Mouse (Mus musculus): ENCODE measurements around the gene Trim14. TPM values are rescaled to one million over a fixed set of nuclear protein-coding genes. Genes with fewer than 3 reads are reported as not detected.

Trim14 gene
- total RNA-seq, 1 experiment: 0.58 TPM

DNA sequence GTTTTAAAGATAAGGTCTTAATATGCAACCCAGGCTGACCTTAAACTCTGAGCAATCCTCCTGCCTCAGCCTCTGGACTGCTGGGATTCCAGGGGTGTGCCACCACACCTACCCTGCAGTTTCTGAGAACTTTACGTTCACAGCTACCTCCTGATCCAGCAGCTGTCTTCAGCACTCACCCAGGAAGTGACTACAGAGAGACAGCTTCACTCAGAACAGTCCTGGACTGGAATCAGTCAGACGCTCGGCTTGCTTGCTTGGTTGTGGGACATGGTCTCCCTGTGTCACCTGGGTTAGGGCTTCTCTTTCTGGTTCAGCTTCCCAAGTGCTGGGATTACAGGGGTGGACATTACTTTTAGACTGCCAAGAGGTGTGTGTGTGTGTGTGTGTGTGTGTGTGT lies 21.0 kb upstream of the Trim14 start:
- in situ Hi-C loops (cut with MboI; ENCODE audit: low sequenced_read_pairs in 2 of 2, unreplicated experiment in 2 of 2): no loop called here
- no peak for TF ChIP-seq HCFC1 (IDR thresholded peaks at IDR 0.05; ENCODE audit: borderline replicate concordance, insufficient read depth, low read length)
- no peak for TF ChIP-seq ZC3H11A (IDR thresholded peaks at IDR 0.05; ENCODE audit: borderline replicate concordance, low read depth, low read length)
- no peak for TF ChIP-seq CHD2 (IDR thresholded peaks at IDR 0.05; ENCODE audit: low read depth, low read length)
- TF ChIP-seq MAFK (IDR thresholded peaks at IDR 0.05; ENCODE audit: insufficient read depth, low read depth, low read length): no peak
- no peak for TF ChIP-seq ZNF384 (IDR thresholded peaks at IDR 0.05; ENCODE audit: low read depth, low read length)

GRCm38 (mm10) chr4:46555762-46556161 lies 19.8 kb upstream of the Trim14 start:
- Histone ChIP-seq H3K27ac (ENCODE audit: insufficient read depth, low read depth, low read length, poor library complexity, severe bottlenecking) (no peak overlapping the region), H3K9me3 (ENCODE audit: control insufficient read depth, insufficient read depth, low read depth, low read length) (no peaks in the 10 kb centered on the region), H3K9ac (ENCODE audit: insufficient read depth, low read depth, low read length, poor library complexity, severe bottlenecking) (no peak overlapping the region), H3K36me3 (ENCODE audit: control insufficient read depth, insufficient read depth, low read length, poor library complexity, severe bottlenecking) (no peaks in the 10 kb centered on the region), H3K4me3 (ENCODE audit: insufficient read depth in 1 of 2, low read depth in 1 of 2, low read length in 2 of 2, poor library complexity in 1 of 2, severe bottlenecking in 1 of 2) (no peak overlapping the region), H3K4me1 (ENCODE audit: control insufficient read depth in 2 of 2, insufficient read depth in 2 of 2, low read length in 2 of 2, poor library complexity in 1 of 2) (peaks cover 0 to 10% of the 10 kb centered on the region in 2 experiments; a peak in 2 of 4 replicates)
- TF ChIP-seq ZNF384 (IDR thresholded peaks at IDR 0.05; ENCODE audit: low read depth, low read length) (no peak), HCFC1 (IDR thresholded peaks at IDR 0.05; ENCODE audit: borderline replicate concordance, insufficient read depth, low read length) (no peak), ZC3H11A (IDR thresholded peaks at IDR 0.05; ENCODE audit: borderline replicate concordance, low read depth, low read length) (no peak), CHD2 (IDR thresholded peaks at IDR 0.05; ENCODE audit: low read depth, low read length) (no peak), MAFK (IDR thresholded peaks at IDR 0.05; ENCODE audit: insufficient read depth, low read depth, low read length) (no peak)
- in situ Hi-C loops (cut with MboI; ENCODE audit: low sequenced_read_pairs in 2 of 2, unreplicated experiment in 2 of 2): no loop called here
- DNase-seq (ENCODE audit: low read depth, low spot score): no peak

More for the DNA sequence above, 21.0 kb upstream of the Trim14 start:
- DNase-seq (ENCODE audit: low read depth, low spot score): no peak
- Histone ChIP-seq H3K4me3 (ENCODE audit: insufficient read depth in 1 of 2, low read depth in 1 of 2, low read length in 2 of 2, poor library complexity in 1 of 2, severe bottlenecking in 1 of 2) (no peak overlapping the region), H3K9me3 (ENCODE audit: control insufficient read depth, insufficient read depth, low read depth, low read length) (no peaks in the 10 kb centered on the region), H3K36me3 (ENCODE audit: control insufficient read depth, insufficient read depth, low read length, poor library complexity, severe bottlenecking) (no peaks in the 10 kb centered on the region), H3K9ac (ENCODE audit: insufficient read depth, low read depth, low read length, poor library complexity, severe bottlenecking) (no peak overlapping the region), H3K4me1 (ENCODE audit: control insufficient read depth in 2 of 2, insufficient read depth in 2 of 2, low read length in 2 of 2, poor library complexity in 1 of 2) (peaks cover 0 to 10% of the 10 kb centered on the region in 2 experiments; a peak in 2 of 4 replicates), H3K27ac (ENCODE audit: insufficient read depth, low read depth, low read length, poor library complexity, severe bottlenecking) (no peak overlapping the region)

- peak overlapping the region; percentile 29 for H3K27ac ChIP-seq (ENCODE audit: insufficient read depth, low read depth, low read length, poor library complexity, severe bottlenecking)
- DNase-seq (ENCODE audit: low read depth, low spot score): no peak
- peaks cover 0 to 10% of the 10 kb centered on the region in 2 experiments; a peak in 2 of 4 replicates for H3K4me1 ChIP-seq (ENCODE audit: control insufficient read depth in 2 of 2, insufficient read depth in 2 of 2, low read length in 2 of 2, poor library complexity in 1 of 2)
- TF ChIP-seq HCFC1 (IDR thresholded peaks at IDR 0.05; ENCODE audit: borderline replicate concordance, insufficient read depth, low read length) (no peak), CHD2 (IDR thresholded peaks at IDR 0.05; ENCODE audit: low read depth, low read length) (no peak), ZC3H11A (IDR thresholded peaks at IDR 0.05; ENCODE audit: borderline replicate concordance, low read depth, low read length) (no peak)
- in situ Hi-C loops (cut with MboI; ENCODE audit: low sequenced_read_pairs in 2 of 2, unreplicated experiment in 2 of 2): no loop called here
- no peak overlapping the region; the same call in 1 of the 2 replicates for H3K9ac ChIP-seq (ENCODE audit: insufficient read depth, low read depth, low read length, poor library complexity, severe bottlenecking)
- H3K4me3 ChIP-seq (ENCODE audit: insufficient read depth in 1 of 2, low read depth in 1 of 2, low read length in 2 of 2, poor library complexity in 1 of 2, severe bottlenecking in 1 of 2): no peak overlapping the region
- no peaks in the 10 kb centered on the region for H3K36me3 ChIP-seq (ENCODE audit: control insufficient read depth, insufficient read depth, low read length, poor library complexity, severe bottlenecking)
- no peaks in the 10 kb centered on the region for H3K9me3 ChIP-seq (ENCODE audit: control insufficient read depth, insufficient read depth, low read depth, low read length)
Measured at GRCm38 (mm10) chr4:46554295-46555069, 18.5 kb upstream of the Trim14 start.

GRCm38 (mm10) chr4:46553864-46554263 lies 17.9 kb upstream of the Trim14 start:
- H3K36me3 ChIP-seq (ENCODE audit: control insufficient read depth, insufficient read depth, low read length, poor library complexity, severe bottlenecking): no peaks in the 10 kb centered on the region
- H3K9me3 ChIP-seq (ENCODE audit: control insufficient read depth, insufficient read depth, low read depth, low read length): no peaks in the 10 kb centered on the region
- peaks cover 0 to 10% of the 10 kb centered on the region in 2 experiments; a peak in 2 of 4 replicates for H3K4me1 ChIP-seq (ENCODE audit: control insufficient read depth in 2 of 2, insufficient read depth in 2 of 2, low read length in 2 of 2, poor library complexity in 1 of 2)
- no peak for DNase-seq (ENCODE audit: low read depth, low spot score)
- in situ Hi-C loops (cut with MboI; ENCODE audit: low sequenced_read_pairs in 2 of 2, unreplicated experiment in 2 of 2): no loop called here
- no peak overlapping the region for H3K27ac ChIP-seq (ENCODE audit: insufficient read depth, low read depth, low read length, poor library complexity, severe bottlenecking)
- H3K4me3 ChIP-seq (ENCODE audit: insufficient read depth in 1 of 2, low read depth in 1 of 2, low read length in 2 of 2, poor library complexity in 1 of 2, severe bottlenecking in 1 of 2): no peak overlapping the region
- H3K9ac ChIP-seq (ENCODE audit: insufficient read depth, low read depth, low read length, poor library complexity, severe bottlenecking): no peak overlapping the region
- TF ChIP-seq HCFC1 (IDR thresholded peaks at IDR 0.05; ENCODE audit: borderline replicate concordance, insufficient read depth, low read length) (no peak), MAFK (IDR thresholded peaks at IDR 0.05; ENCODE audit: insufficient read depth, low read depth, low read length) (no peak), ZC3H11A (IDR thresholded peaks at IDR 0.05; ENCODE audit: borderline replicate concordance, low read depth, low read length) (no peak), CHD2 (IDR thresholded peaks at IDR 0.05; ENCODE audit: low read depth, low read length) (no peak), ZNF384 (IDR thresholded peaks at IDR 0.05; ENCODE audit: low read depth, low read length) (no peak)
